Mouse (Mus musculus) kidney, embryonic 16.5 days (tissue): ENCODE measurements around the gene Olfr1329. TPM values are rescaled to one million over a fixed set of nuclear protein-coding genes. Genes with fewer than 3 reads are reported as not detected.
"Not testable (repeated sequence)": the region's sequence is repeated elsewhere in the genome, so short reads cannot be mapped to it uniquely, and the experiment has no call there.

Source experiments
- ATAC-seq: fragments of 200-750 bp; cut with Nextera tagmentation; 2 replicates; pipeline ENCODE4 v1.8.0; 2017; ENCODE audit warnings: moderate TSS enrichment; ENCODE audit not compliant: low FRiP score, low TSS enrichment
- H3K27ac ChIP-seq: fragments of 300-500 bp; sonication (generic); 2 replicates; pipeline ENCODE4 v1.5.1; 2014; ENCODE audit warnings: low read length
- H3K27me3 ChIP-seq: fragments of 300-500 bp; sonication (generic); 2 replicates; pipeline ENCODE4 v1.6.1; 2014; ENCODE audit warnings: low read length, control low read depth, mixed read lengths; ENCODE audit not compliant: insufficient read depth
- H3K36me3 ChIP-seq: fragments of 300-500 bp; sonication (generic); 2 replicates; pipeline ENCODE4 v1.6.1; 2014; ENCODE audit warnings: low read length, control low read depth, mixed read lengths; ENCODE audit not compliant: insufficient read depth
- H3K4me1 ChIP-seq: fragments of 300-500 bp; sonication (generic); 2 replicates; pipeline ENCODE4 v1.6.1; 2014; ENCODE audit warnings: low read length, control low read depth, mixed read lengths; ENCODE audit not compliant: insufficient read depth
- H3K4me2 ChIP-seq: fragments of 300-500 bp; sonication (generic); replicated peaks from 2 replicates; pipeline ENCODE4 v1.6.1; 2014; ENCODE audit warnings: low read depth, low read length
- H3K4me3 ChIP-seq: fragments of 300-500 bp; sonication (generic); 2 replicates; pipeline ENCODE4 v1.5.1; 2014; ENCODE audit warnings: mild to moderate bottlenecking, low read length
- H3K9ac ChIP-seq: fragments of 300-500 bp; sonication (generic); replicated peaks from 2 replicates; pipeline ENCODE4 v1.6.1; 2014; ENCODE audit warnings: low read length
- H3K9me3 ChIP-seq: fragments of 300-500 bp; sonication (generic); 2 replicates; pipeline ENCODE4 v1.6.1; 2016; ENCODE audit warnings: low read length, control low read depth
- WGBS: fragments of 180-500 bp; shearing (Covaris S2); extraction: QIAGEN DNeasy Blood & Tissue Kit; methylation state at CpG from one replicate; pipeline ENCODE4 v1.1.7; 2014; 5-methylcytosine and 5-hydroxymethylcytosine counted together
- polyA plus RNA-seq: library from polyadenylated mRNA; unstranded; fragments of >200 nt; fragmentation: Nextera tagmentation; extraction: Ambion mirVana; gene quantifications from 2 replicates; pipeline ENCODE4 v1.2.1, GENCODE M21; 2015

Olfr1329 gene
- not detected in 2 replicates for polyA plus RNA-seq

- 61% methylated on average over 2 of the region's 2 CpGs for WGBS
- not testable (repeated sequence) for ATAC-seq, H3K27me3 ChIP-seq, H3K27ac ChIP-seq, H3K9me3 ChIP-seq, H3K36me3 ChIP-seq, H3K4me1 ChIP-seq, H3K9ac ChIP-seq, H3K4me3 ChIP-seq, H3K4me2 ChIP-seq
Measured at GRCm38 (mm10) chr4:118917365-118917764, at the start of gene Olfr1329. Gene Olfr1329 (minus strand): TSS chr4:118917465.

- Histone ChIP-seq H3K27ac (no peak within 1 kb of the TSS), H3K9ac (no peak within 1 kb of the TSS), H3K4me2 (no peak within 1 kb of the TSS), H3K4me1 (no peaks in the 10 kb centered on the region), H3K9me3 (no peaks in the 10 kb centered on the region), H3K36me3 (no peaks in the 10 kb centered on the region), H3K27me3 (no peaks in the 10 kb centered on the region), H3K4me3 (no peak within 1 kb of the TSS)
- 81% methylated on average over 2 of the region's 2 CpGs for WGBS
- no peak for ATAC-seq
Measured at GRCm38 (mm10) chr4:118961141-118961628, 43.9 kb upstream of the Olfr1329 start, which contains the start of gene Lao1. Gene Lao1 (plus strand): TSS chr4:118961578.

GRCm38 (mm10) chr4:118958812-118959211 lies 41.5 kb upstream of the Olfr1329 start:
- WGBS: 86% methylated on average over 7 of the region's 7 CpGs

GRCm38 (mm10) chr4:118938512-118938911 lies 21.2 kb upstream of the Olfr1329 start, which contains the start of gene Olfr1328:
Gene Olfr1328 (minus strand): TSS chr4:118938612.
- no peaks in the 10 kb centered on the region for H3K9me3 ChIP-seq
- H3K4me2 ChIP-seq: no peak within 1 kb of the TSS
- no peak within 1 kb of the TSS for H3K27ac ChIP-seq
- H3K4me1 ChIP-seq: no peaks in the 10 kb centered on the region
- WGBS: 68% methylated on average over 2 of the region's 2 CpGs
- no peaks in the 10 kb centered on the region for H3K36me3 ChIP-seq
- H3K4me3 ChIP-seq: no peak within 1 kb of the TSS
- H3K9ac ChIP-seq: no peak within 1 kb of the TSS
- no peak for ATAC-seq
- H3K27me3 ChIP-seq: no peaks in the 10 kb centered on the region

More at GRCm38 (mm10) chr4:118958812-118959211, 41.5 kb upstream of the Olfr1329 start:
- no peak overlapping the region for H3K27ac ChIP-seq
- no peak overlapping the region for H3K4me2 ChIP-seq
- no peaks in the 10 kb centered on the region for H3K4me1 ChIP-seq
- H3K9me3 ChIP-seq: no peaks in the 10 kb centered on the region
- H3K36me3 ChIP-seq: no peaks in the 10 kb centered on the region
- H3K4me3 ChIP-seq: no peak overlapping the region
- ATAC-seq: no peak
- no peak overlapping the region for H3K9ac ChIP-seq
- H3K27me3 ChIP-seq: no peaks in the 10 kb centered on the region

GRCm38 (mm10) chr4:118931326-118931725 lies 14.1 kb upstream of the Olfr1329 start:
- H3K27me3 ChIP-seq, H3K4me3 ChIP-seq, H3K9ac ChIP-seq, H3K4me1 ChIP-seq, H3K27ac ChIP-seq, H3K36me3 ChIP-seq, H3K4me2 ChIP-seq, H3K9me3 ChIP-seq, ATAC-seq: not testable (repeated sequence)
- 83% methylated on average over 3 of the region's 3 CpGs for WGBS

GRCm38 (mm10) chr4:118901981-118902380 lies 15.3 kb downstream of the Olfr1329 start:
- Histone ChIP-seq H3K9me3 (no peaks in the 10 kb centered on the region), H3K27me3 (no peaks in the 10 kb centered on the region), H3K4me2 (no peak overlapping the region), H3K4me3 (no peak overlapping the region), H3K9ac (no peak overlapping the region), H3K36me3 (no peaks in the 10 kb centered on the region), H3K27ac (no peak overlapping the region), H3K4me1 (no peaks in the 10 kb centered on the region)
- WGBS: 67% methylated on average over 2 of the region's 2 CpGs
- no peak for ATAC-seq

DNA sequence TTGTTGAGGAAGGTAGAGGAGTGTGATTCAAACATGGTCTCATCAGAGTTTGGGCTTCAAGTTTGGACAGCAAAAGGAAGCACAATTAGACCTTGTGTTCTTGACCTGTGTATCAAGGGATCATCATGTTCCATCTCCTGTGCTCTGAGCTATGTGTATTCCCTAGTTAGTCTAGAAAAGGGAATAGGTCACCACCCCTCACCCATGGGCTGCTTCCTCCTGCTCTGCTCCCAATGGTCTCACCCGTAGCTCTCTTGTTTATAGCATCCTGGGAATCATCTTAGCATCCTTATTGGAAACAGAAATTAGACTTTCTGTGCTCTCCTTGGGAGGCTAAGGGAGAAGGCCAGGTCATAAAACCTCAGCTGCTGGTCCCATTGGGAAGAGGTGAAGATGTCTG lies 29.0 kb downstream of the Olfr1329 start, which contains the start of gene Olfr1330:
TSS of gene Olfr1330 (plus strand) at position 301 of the 400 bp plus-strand sequence.
- no peaks in the 10 kb centered on the region for H3K4me1 ChIP-seq
- no peaks in the 10 kb centered on the region for H3K27me3 ChIP-seq
- H3K27ac ChIP-seq: no peak within 1 kb of the TSS
- no peaks in the 10 kb centered on the region for H3K9me3 ChIP-seq
- H3K4me3 ChIP-seq: no peak within 1 kb of the TSS
- no peak within 1 kb of the TSS for H3K4me2 ChIP-seq
- H3K36me3 ChIP-seq: no peaks in the 10 kb centered on the region
- no peak for ATAC-seq
- 78% methylated on average over 1 of the region's 1 CpGs for WGBS
- H3K9ac ChIP-seq: no peak within 1 kb of the TSS

- H3K4me1 ChIP-seq: no peaks in the 10 kb centered on the region
- no peak overlapping the region for H3K27ac ChIP-seq
- no peak overlapping the region for H3K9ac ChIP-seq
- no peaks in the 10 kb centered on the region for H3K36me3 ChIP-seq
- no peak for ATAC-seq
- no peak overlapping the region for H3K4me2 ChIP-seq
- no peak overlapping the region for H3K4me3 ChIP-seq
- H3K27me3 ChIP-seq: no peaks in the 10 kb centered on the region
- H3K9me3 ChIP-seq: no peaks in the 10 kb centered on the region
Measured at GRCm38 (mm10) chr4:118867566-118867965, 49.7 kb downstream of the Olfr1329 start.

Other genes with a start within 250 kb of the Olfr1329 start
- 0.09 and 0.15 TPM in 2 replicates for gene Olfr1342, start 224.7 kb downstream of the Olfr1329 start, polyA plus RNA-seq
- not detected in 2 replicates for gene Olfr1341, start 213.9 kb downstream of the Olfr1329 start, polyA plus RNA-seq
- gene Olfr1340, start 197.3 kb downstream of the Olfr1329 start, polyA plus RNA-seq: not detected in 2 replicates
- not detected in 2 replicates for gene Olfr1339, start 185.3 kb downstream of the Olfr1329 start, polyA plus RNA-seq
- not detected in 2 replicates for gene Olfr1338, start 158.7 kb downstream of the Olfr1329 start, polyA plus RNA-seq
- not detected in 2 replicates for gene Olfr1337, start 134.9 kb downstream of the Olfr1329 start, polyA plus RNA-seq
- not detected in 2 replicates for gene Olfr1335, start 107.5 kb downstream of the Olfr1329 start, polyA plus RNA-seq
- not detected in 2 replicates for gene Olfr1333, start 81.2 kb downstream of the Olfr1329 start, polyA plus RNA-seq
- not detected in 2 replicates for gene Olfr1331, start 52.8 kb downstream of the Olfr1329 start, polyA plus RNA-seq
- gene Olfr1330, start 28.9 kb downstream of the Olfr1329 start, polyA plus RNA-seq: not detected in 2 replicates
- gene Olfr1328, start 21.1 kb upstream of the Olfr1329 start, polyA plus RNA-seq: not detected in 2 replicates
- not detected in 2 replicates for gene Lao1, start 44.1 kb upstream of the Olfr1329 start, polyA plus RNA-seq
- 98.6 and 98.8 TPM in 2 replicates for gene Slc2a1, start 191.2 kb upstream of the Olfr1329 start, polyA plus RNA-seq